Mouse (Mus musculus): ENCODE measurements around the gene Camk2n1.

The Camk2n1 gene

DNA sequence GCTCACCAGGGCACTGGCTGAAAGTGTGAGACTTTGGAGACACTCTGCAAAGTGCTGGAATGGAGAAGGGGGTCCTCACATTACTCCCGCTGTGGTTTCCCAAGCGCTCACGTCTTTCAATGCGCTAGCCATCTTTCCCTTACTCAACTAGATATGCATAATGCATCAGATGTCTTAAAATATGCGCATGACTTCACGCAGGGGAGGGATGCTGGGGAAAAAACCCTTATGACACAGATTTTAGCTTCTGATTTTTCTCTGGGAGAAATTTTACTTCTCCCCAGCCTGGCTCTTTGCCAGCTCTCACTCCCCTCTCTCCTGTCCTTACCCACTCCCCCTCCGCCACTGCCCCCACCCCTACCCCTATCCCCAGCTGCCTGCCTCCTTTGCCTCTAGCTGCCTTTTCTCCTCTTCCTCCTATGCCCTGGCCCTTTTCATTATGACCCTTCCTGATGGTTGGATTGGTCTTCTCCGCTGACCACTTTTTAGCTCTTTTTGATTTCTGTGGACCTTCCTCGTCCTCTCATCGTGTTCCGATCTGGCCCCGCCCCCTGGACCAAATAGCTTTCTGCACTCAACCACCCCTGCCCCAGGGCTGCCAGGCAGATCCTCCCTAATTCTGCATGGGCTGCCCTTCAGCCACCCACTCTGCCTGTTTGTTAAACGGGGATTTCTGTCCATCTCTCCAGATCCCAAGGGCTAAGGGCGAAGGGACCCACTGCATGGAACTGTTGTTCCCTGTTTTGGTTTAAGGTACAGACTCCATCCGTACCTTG is 6.1 kb upstream of the Camk2n1 start:
- no peak for DNase-seq (ENCODE audit: low spot score)

GRCm38 (mm10) chr4:138448872-138449615 is 5.1 kb upstream of the Camk2n1 start:
- no peak for DNase-seq (ENCODE audit: low spot score)

GRCm38 (mm10) chr4:138449636-138450314 is 4.3 kb upstream of the Camk2n1 start:
- no peak for DNase-seq (ENCODE audit: low spot score)

- DNase-seq (ENCODE audit: low spot score) = no peak
Observed at GRCm38 (mm10) chr4:138452306-138453096, 1.6 kb upstream of the Camk2n1 start.

- no peak for DNase-seq (ENCODE audit: low spot score)
Observed at GRCm38 (mm10) chr4:138453097-138453752, 889 bp upstream of the Camk2n1 start.

GRCm38 (mm10) chr4:138454571-138455140 is 542 bp downstream of the Camk2n1 start:
- peak; percentile 69 for DNase-seq (ENCODE audit: low spot score)

DNA sequence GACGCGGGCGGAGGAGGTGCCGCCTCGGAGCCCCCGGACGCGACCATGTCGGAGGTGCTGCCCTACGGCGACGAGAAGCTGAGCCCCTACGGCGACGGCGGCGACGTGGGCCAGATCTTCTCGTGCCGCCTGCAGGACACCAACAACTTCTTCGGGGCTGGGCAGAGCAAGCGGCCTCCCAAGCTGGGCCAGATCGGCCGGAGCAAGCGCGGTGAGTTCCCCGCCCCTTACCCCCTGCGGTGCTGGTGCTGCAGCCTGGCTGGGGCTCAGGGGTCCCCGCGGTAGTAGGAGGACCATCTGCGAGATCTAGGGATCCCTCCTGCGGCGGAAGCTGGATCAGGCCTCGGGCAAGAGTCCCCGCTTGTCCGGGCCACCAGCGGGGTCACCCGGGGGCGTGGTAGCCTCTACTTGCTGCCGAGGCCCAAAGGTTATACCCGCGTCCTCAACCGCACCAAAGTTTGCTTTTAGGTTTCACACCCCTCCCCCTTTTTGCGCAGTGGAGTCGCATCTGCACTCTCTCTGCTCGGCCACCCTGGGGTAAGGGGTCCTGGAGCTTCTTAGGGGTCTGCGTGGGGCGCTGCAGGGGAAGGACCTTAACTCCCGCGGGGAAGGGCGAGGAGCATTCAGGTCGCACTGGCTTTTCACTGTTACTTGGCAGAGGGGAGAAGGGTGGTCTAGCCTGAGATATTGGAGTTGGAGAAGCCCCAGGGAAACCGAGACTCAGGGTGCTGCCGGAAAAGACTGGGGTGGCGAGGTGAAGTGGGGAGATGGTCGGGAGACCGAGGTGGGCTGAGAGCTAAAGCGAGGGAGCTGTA is 1.2 kb downstream of the Camk2n1 start:
- peak; percentile 43 for DNase-seq (ENCODE audit: low spot score)

- DNase-seq (ENCODE audit: low spot score) = no peak
Observed at GRCm38 (mm10) chr4:138455956-138456341, 1.8 kb downstream of the Camk2n1 start.

- no peak for DNase-seq (ENCODE audit: low spot score)
Observed at GRCm38 (mm10) chr4:138456536-138456935, 2.4 kb downstream of the Camk2n1 start.

- DNase-seq (ENCODE audit: low spot score) = no peak
Observed at GRCm38 (mm10) chr4:138457091-138457490, 3.0 kb downstream of the Camk2n1 start.

DNA sequence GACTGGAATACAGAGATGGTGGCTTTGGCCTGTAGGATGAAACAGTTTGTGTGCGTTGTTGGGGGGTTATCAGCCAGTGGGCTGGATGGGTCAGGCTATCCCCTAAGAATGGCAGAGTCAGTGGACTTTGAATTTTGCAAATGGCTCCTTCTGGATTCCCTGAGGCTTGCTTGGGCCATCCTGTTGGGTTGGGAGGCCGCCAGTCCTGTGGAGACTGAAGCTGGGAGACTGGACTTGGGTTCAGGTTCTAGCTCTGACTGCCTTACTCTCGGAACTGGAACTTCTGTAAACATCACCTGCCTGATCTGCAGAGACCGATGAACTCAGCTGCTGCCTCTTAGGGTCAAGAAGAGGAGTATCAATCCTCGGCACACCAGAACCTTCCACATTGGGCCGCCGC is 4.1 kb downstream of the Camk2n1 start:
- no peak for DNase-seq (ENCODE audit: low spot score)

DNA sequence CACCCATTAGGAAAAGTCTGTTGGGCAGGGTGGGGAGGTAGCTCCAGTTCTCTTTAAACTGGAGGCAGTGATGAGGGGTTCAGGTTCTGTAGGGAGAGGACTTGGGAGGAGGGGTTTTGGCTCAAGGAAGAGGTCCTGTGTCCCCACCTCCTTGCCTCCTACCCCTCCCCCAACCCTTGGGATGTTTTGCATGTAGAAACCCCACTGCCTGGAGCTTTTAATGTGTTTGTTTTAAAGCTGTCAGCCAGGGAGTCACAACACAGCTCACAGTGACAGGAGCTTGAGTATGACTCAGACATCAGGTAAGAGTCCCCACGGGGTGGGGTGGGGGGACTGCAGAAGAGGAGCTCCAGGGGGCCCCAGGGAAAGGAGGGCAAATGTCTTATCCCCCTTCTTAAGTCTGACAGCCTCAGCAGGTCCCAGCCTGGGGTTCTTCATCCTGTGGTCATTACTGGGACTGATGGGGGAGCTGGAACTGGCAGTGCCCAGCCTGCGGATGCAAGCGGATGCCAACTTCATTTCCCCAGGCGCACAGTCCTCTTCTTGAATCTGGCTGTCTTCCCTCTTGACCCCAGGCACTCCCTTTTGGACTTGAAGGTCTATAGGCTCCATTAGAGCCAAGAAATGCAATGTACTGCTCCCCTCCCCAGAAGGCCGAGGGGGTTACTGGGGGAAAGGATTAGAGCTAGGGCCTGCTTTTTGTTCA is 4.8 kb downstream of the Camk2n1 start:
- no peak for DNase-seq (ENCODE audit: low spot score)

DNA sequence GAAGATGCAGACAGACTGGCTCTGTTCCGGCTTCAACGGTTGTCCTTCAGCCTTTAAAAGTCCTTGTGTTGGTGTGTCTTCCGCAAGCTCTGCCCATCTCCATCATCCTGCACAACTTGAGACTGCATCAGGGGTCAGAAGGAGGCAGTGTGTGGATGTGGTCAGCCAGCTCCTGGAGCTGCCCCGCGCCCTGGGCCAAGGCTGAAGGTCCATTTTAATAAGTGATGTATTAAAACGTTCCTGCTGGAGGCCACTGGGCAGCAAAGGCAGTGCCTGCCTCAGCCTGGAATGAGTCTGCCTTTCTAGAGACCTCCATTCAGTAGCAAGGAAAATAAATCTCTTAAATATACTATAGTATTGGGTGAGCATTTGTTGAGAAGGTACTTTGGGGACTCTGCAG is 5.7 kb downstream of the Camk2n1 start:
- DNase-seq (ENCODE audit: low spot score) = no peak

DNA sequence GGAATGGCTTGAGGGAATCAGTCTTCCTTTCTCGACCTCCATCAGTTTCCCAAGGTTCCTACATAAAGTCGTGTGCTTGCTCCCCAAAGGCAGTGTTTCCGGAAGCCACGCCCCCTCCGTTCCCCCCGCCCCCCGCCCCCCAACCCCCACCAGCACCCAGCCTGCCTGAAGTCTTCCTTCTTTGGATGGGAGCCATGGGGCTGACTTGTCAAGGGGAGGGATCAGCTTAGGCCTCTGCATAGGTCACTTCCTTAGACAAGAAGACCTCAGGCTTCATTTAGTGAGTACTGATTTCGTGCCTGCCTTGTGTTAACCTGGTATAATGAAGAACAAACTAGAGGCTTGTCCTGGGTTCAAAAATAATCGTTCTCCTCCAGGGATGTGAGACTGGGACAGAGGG is 6.8 kb downstream of the Camk2n1 start:
- DNase-seq (ENCODE audit: low spot score) = no peak

- DNase-seq (ENCODE audit: low spot score) = no peak
Observed at GRCm38 (mm10) chr4:138461471-138461870, 7.4 kb downstream of the Camk2n1 start.

GRCm38 (mm10) chr4:138462971-138463831 is 9.1 kb downstream of the Camk2n1 start:
- peak; percentile 57 for DNase-seq (ENCODE audit: low spot score)

DNA sequence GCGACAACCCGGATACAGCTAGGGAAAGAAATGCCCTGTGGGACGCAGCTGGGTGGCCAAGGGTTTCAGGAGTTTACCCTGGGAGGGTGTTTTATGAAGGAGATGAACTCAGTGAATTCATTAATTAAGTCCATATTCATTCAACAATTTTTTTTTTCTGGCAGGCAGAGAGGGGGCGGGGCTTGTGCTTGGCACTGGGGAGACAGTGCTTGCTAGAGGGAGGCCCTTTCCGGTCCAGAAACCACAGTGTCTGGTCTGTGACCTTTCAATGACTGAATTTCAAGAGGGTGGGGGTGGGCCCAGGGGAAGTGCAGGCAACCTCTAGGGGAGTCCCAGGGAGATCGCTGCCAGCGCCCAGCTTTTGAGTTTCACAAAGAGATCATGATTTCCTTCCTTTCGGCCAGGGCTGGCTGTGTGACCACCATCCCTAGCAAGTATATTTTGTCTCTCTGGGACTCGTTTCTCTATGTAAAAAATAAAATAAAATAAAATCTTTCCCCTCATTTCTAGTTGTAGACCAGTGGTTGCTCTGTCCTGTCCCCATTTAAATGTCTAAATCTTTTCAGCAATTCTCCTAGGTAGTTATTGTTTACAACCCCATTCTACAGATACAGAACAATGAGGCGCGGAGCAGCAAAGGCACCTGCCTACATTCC is 9.8 kb downstream of the Camk2n1 start:
- DNase-seq (ENCODE audit: low spot score) = peak; percentile 79

GRCm38 (mm10) chr4:138464667-138465353 is 10.7 kb downstream of the Camk2n1 start:
- no peak for DNase-seq (ENCODE audit: low spot score)
